Mouse (Mus musculus) regulatory T cell (primary cell): ENCODE measurements around the gene BC016579.

ENCODE experiments used
- in situ Hi-C: fragments of 300-600 bp; cut with MboI, MseI; formaldehyde crosslinking; loops from one replicate; pipeline ENCODE4 v1.15.1; 2025; ENCODE audit warnings: high pct_unique_total_duplicates

BC016579 gene

DNA sequence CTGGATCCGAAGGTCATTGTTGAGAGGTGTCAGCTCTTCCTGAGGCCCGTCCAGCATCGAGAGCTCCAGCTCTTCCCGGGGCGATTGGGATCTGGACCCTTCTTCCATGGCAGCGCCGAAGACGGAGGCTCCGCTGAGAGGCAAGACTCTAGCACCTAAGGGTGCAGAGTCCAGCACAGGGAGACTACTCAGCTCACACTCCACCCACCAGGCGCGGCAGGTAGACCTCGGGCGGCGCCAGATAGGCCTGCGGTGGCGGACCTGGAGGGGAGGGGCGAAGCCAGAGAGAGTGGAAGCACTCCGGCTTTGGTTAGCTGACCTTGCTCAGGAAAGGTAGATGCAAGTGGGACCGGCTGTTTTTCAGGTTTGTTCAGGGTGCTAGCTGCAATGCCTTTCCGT, at the start of gene BC016579:
BC016579 (minus strand) TSS at position 135 of the 399 bp plus-strand sequence.
- in situ Hi-C loops, result no loop called here

DNA sequence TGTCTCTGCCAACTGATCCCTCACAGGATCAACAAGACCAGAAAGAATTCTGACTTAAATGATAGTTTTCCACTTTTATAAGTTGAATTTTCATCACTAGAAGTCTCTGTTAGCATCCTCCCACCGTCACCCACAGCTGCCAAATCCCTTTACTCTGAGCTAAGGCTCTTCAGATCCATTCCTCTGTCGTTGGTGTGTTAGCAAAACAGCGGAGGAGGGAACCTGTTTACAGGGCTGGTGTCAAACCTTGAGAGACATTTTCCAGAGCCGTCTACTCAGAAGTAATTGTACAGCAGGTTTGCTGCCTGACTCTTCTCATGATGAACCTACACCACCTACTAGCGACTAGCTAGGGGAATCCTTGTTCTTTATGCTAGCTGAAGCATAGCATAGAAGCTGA, 45.4 kb upstream of the BC016579 start:
- in situ Hi-C loops, result no loop called here

DNA sequence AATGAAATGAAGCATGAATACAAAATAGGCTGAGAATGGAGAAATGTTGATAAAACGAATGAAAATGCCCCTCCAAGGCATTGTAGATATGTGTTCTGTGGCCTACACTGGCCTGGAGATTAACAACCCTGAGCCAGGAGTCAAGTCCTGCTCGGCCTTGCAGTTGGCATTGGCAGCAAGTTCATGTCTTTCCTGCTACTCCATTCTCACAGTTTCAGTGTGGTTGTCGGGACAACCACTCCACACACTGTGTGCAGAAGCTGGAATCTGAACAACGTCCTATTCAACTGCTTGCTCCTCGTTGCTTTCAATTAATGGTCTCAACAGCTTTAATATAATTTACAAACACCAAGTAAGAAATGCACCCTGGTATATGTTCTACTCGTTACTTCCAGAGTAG, 44.1 kb upstream of the BC016579 start:
- in situ Hi-C loops, result no loop called here

DNA sequence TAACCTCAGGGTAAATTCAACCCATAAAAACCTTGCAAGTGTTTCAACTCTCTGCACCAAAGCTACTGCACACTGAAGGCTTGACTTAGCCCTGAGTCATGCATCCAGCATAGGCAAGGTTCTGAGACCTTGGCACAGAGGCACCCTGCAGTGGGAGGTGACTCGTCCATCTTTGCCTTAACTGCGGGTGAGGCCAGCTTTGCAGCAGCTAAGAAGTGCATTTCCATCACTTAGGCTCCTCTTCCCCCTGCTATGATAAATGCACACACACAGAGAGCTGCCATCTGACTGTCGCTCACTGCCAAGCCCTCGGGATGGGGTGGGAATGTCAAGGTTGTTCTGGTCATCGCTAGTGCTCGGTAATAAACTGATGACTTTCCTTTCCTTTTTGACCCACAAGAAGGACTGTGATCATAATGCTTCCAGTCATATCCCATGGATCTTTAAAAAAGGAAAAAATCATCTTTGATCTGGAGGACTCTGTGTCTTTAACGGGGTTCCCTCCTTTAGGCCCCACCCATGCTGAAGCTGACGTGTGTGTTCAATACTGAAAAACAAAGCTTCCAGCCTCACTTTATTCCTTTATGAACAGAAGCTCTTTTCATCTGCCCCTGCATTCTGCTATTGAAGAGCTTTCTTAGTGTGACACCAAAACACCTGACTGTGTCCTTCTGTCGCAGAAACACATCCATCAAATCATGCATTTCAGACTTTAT, 41.7 kb upstream of the BC016579 start:
- in situ Hi-C loops, result no loop called here

DNA sequence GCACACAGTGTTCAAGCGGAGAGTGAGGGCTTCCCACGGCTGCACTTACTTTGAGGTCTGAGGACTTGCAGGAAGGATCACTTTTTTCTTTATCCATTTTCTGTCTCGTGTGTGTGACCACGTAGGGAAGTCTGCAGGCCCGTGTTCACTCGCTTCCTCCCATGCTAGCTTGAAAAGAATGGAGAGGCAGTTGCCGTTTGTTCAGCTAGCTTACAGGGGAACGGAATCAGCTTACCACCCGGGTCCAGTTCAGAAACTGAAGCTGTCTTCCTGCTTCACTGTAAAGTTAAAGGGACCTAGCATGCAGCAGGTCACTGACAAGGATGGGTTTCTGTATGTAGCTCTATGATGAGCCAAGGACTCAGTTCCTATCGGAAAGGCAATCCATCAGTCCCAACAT, 39.7 kb upstream of the BC016579 start, which contains the start of gene Tmprss7:
Tmprss7 (minus strand) TSS at position 101 of the 400 bp plus-strand sequence.
- in situ Hi-C loops, result no loop called here

DNA sequence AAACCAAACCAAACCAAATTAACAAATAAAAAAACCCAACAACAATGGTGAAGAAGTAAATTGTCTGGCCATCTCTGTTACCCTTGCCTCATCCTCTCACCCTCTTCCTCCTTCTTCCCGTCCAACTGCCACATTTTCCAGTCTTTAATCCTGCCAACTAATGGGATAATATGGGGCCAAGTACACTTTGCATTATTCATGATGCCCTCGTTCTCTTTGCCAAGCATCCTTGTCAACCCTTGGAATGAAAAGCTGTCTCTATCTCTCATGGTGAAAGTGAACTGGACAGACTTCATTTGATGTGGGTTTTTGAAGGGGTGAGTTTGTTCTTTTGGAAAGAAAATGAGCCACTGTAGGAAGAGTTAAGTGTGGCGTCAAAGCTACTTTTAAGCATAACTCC, 39.0 kb upstream of the BC016579 start:
- in situ Hi-C loops, result no loop called here

DNA sequence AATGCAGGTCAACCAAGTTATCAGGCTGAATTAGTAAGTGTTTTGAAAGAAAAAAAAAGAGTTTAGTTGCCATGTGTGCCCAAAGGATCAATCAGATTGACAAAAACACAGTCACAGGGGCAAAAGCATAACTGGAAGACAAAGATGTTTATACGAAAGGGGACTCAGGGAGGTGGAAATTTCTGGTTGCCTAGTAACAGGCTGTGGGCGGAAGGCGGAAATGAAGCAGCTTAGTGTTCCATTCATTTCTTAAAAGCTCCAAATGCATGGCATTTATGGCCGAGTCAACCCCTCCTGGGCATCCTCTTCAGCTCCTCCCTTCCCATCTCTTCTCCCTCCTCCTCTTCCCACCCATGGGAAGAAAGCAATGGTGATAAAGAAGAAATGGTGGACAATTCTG, 36.3 kb upstream of the BC016579 start:
- in situ Hi-C loops, result no loop called here

DNA sequence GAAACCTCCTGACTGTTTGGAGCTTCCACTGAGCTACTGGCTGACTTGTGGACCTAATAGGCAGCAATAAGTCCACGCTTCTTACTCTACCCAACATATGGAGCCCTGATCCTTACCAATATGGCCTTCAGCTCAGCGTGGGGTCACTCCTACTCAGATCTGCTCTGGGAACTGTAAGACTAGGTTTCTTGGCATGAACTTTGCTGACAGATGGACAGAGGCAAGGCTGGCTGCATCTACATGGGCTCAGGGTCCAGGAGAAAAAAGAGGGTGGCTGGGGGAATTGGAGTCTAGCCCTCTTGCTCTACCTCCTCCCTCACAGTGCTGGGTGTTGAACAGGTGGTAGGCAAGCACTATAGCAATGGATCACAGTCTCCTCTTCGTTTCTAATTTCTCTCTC, 33.0 kb upstream of the BC016579 start:
- in situ Hi-C loops, result no loop called here

DNA sequence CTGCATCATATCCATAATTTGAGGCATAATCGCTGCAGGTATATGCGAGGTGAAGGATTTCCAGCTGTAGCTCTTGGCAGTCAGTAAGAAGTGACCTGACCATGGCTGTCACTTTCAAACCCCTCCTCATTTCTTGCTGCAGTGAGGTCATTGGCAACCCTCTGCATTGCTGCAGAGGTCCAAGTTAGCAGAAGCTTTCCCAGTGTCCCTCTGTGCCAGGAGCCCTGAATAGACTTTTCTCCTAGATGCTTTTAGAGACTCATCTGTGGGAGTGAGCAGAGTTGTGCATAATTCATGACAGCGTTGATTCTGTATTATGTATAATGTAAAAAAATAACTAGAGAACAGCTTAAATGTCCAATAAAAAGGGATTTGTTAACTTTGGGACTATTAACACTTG, 31.4 kb upstream of the BC016579 start:
- in situ Hi-C loops, result no loop called here

DNA sequence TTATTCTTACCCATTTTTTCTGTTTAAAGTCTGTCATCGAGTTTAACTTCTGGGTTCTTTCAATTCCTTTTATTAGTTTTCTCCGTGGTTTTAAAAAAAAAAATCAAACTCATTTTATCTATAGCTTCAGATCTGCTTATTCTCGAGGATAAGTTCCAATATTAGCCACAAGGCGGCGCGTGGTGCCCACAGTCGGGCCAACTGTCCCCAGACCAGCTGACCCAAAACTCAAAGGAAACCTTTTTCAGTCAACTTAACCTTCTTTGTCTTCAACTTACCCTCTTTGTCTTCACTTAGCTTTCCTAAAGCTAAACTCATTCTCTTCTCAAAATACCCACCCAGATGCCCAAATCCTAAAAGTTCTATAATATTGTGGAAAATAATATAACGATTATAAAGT, 30.9 kb upstream of the BC016579 start:
- in situ Hi-C loops, result no loop called here

DNA sequence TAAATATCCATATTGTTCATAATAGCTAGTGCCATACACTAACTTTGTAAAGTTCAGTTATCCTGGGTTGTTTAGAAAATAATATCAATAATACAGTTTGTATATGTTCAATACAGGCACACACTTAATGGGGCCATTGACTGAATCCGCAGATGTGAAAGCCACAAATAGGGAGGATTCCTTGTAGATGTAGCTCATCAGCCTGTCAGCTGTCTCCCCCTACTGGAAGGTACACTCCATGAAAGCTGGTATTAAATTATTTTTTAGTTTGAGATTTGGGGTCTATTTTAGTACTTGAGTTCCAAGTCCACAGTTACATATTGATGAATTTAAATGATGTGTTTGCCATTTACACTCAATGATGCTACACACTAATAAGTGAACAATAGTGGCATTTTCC, 22.6 kb upstream of the BC016579 start:
- in situ Hi-C loops, result loop anchor here (5.0 kb wide), 1 partner anchor 69 kb away; no protein-coding TSS in a partner anchor

DNA sequence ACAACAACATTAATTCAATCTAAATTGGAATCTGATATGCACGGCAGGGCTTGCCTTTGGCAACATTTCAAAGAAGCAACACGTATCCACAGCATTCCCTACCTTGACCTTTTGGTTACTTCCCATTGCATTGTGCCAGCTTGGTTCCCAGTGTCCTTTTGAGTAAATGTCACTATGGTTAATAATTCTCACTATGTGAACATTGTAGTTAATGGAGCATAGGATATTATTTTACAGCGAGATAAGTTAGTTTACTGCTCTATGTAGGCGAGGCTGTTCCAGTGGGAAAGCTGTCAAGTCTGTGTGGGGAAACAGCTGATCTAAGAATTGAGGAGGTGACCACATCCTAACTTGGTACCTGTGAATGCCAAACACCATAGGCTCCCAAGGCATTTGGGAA, 16.1 kb upstream of the BC016579 start:
- in situ Hi-C loops, result no loop called here

DNA sequence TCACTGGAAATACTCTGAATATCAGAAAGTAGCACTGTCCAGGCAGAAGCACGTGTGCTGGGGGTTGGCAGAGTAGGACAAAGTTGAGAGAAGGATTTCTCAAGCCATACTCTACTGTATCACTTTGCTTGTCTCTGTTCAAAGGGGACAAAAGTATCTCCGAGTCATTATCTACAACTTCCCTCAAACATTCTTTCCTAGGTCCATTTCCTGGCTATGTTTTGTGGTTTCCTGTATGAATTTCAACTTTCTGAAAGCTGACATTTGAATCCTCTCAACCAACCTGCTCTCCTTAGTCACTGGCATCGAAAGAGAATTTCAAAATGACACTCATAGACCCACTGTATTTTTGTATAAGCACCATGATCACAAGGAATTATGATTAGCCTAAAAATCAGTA, 14.3 kb upstream of the BC016579 start:
- in situ Hi-C loops, result no loop called here

DNA sequence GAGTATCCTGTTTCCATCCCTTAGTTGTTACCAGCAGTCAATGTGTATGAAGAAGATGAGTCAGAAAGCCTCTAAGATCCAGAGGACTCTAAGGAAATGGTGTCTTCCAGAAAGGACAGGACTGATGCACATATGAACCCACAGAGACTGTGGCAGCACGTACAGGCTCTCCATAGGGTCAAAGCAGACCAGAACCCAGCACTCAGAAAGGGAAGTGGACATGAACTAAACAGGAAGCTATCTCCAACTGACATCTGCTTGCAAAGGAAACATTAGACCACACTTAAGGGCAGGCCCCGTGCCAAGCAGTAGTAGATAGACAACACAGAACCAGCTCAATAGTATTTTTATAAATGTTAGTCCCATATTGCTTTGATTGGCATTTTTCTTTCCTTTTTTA, 12.3 kb upstream of the BC016579 start:
- in situ Hi-C loops, result no loop called here

DNA sequence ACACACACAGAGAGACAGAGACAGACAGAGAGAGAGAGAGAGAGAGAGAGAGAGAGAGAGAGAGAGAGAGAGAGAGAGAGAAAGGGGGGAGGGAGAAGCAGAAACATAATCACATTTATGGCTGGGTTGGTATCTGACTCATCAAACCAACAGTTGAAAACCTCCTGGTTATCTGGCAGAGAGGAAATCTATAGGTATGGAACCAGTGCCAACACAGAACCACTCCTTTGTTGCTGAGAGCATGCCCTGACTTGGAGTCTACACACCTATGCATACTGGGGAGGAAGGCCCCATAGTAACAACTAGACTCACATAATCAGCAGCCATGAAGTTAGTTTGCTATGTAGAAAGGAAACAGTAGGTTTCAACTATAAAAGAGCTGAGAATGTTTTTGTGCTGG, 8.5 kb upstream of the BC016579 start:
- in situ Hi-C loops, result no loop called here

DNA sequence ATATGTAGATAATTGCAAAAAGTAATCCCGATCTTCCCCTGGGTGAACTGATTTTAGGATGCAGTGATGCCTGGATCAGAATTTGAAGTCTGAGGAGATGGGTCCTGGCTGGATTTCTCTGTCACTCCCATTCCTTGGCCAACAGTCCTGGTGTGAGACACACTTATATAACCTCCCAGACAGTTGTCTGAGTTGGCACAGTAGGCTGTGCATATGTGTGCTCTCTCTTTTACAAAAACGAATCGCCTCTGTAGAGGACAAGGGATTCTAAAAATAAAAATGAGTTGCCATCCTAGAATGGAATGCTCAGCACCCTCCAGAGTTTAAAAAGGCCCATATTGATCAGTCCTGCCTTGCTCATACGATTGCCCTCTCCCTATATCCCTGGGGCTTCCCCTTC, 5.7 kb upstream of the BC016579 start:
- in situ Hi-C loops, result no loop called here

DNA sequence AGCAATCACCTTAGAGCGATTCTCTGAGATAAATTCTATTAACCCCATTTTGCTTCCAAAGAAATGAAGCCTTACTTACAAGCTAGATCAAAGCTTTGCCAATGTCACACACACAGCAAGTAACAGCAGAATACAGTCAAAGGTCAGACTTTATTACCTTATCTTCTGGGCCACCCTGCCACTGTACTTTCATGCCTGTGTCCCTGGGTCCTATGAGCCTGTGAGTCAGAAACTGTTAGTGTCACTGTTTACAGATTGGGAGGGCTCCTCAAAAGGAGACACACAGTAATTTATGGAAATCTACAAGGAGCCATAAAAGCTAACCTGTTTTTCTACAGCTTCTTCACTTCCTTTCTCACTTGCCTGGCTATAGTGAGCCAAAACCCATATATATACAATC, 4.4 kb upstream of the BC016579 start:
- in situ Hi-C loops, result no loop called here

DNA sequence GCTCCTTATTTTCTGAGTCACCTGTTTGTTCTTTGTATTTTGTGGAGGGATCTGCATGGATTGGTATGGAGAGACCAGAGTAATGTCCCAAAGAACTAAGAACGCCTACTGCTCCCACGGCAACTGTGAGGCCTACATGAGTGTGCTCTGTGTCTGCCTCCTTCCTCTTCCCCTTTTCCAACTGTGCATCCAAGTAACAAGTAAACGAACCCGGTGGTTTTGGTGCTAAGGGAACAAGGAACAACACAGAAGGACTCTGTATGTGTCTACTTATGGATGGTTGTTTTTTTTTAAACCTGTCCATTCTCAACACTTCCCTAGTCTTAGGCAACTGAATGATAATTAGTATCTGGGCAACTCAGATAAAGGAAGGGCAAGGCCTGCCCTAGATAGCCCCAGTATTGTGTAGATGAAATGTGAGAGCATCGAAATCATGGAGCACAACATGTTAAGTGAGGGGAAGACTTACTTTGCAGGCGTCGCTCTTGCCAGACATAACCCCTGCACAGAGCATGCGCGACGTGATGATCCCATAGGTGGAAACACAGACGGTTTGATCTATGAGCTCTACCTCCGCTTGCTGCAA, 3.8 kb upstream of the BC016579 start:
- in situ Hi-C loops, result no loop called here

DNA sequence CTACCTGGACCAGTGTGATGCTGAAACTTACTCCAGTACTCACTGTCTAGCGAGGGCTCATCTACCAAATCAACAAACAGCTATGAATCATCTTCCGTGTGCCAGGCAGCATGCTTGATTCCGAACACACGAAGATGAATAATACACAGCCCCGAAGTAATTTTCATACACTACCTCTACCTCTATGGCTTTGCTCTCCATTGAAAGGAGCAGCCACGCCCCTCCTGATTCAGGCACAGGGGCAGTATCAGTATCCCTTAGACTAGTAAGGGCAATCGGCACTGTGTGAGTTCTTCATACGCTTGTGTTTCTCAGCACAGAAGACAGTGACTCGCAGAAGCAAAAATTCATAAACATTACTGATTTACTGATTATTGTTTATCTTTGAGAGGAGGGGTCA, 597 bp upstream of the BC016579 start:
- in situ Hi-C loops, result no loop called here

DNA sequence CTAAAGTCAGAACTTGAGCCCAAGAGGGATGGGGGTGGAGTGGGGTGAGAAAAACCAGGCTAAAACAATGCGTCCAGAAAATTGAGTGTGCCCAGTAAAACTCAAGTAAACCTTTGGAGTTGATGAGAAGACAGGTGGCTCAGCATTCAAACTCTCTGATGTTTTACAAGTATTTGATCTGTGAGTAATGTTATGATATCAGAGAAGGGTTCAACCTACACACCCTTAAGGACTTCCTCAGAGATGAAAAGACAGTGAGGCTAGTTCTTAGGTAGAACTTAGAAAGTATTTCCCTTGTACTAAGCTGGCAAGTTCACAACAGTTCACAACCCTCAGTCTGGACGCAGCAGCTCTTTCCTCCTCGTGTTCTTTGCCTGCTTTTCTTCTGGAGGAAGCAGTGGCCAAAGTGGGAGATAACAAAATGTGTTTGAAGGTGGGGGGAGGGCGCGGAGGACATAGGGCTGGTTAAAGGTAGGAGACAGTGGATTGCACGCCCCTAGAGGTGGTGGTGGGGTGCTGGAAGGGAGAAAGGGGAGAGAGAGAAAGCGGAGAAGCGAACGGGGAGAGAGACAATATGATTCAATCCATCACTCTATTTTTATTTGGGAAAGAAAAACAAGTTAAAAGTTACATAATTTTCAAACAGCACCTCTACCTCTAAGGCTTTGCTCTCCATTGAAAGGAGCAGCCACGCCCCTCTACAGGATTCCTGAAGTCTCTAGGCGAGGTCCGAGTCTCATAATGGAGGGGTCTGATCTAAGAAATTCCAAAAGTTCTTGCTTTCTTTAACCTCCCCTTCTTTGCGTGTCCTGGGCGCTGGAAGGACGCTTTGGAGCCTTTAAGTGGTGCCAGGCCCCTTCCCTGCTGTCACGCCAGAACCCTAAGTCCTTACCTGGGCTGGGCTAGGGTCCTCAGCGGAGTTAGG, 597 bp downstream of the BC016579 start:
- in situ Hi-C loops, result no loop called here

DNA sequence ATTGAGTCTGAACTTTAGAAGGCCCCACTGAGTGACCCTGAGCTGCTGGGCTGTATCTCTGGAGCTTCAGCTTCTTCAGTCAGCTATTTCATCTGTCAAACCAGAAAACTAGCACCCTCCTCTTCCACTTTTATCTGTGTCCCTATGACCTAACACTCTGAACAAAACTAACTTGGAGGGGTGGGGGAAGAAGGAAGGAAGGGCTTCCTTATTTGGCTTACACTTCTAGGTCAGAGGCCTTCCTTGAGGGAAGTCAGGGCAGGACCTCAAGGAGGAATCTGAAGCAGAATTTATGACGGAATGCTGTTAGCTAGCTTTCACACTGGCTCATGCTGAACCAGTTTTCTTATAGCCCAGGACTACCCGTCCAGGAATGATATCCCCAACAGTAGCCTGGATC, 2.4 kb downstream of the BC016579 start:
- in situ Hi-C loops, result no loop called here

DNA sequence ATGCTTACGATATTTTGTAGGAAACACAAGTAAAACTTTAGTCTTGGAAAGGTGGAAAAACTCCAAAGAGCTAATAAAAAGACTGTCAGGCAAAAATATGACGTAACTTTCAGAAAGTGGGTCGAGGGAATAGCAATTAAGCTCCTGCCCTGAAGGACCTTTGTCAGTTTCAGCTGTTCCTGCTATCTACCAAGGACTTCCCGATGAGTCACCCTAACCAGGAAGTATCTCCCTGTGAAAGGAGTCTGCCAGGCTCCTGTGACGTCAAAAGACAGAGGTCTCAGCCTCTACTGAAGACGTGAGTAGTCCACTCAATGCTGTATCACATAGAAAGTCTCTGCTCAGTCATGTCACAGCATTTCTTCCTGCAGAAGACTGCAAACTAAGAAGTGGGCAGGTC, 9.5 kb downstream of the BC016579 start:
- in situ Hi-C loops, result no loop called here

DNA sequence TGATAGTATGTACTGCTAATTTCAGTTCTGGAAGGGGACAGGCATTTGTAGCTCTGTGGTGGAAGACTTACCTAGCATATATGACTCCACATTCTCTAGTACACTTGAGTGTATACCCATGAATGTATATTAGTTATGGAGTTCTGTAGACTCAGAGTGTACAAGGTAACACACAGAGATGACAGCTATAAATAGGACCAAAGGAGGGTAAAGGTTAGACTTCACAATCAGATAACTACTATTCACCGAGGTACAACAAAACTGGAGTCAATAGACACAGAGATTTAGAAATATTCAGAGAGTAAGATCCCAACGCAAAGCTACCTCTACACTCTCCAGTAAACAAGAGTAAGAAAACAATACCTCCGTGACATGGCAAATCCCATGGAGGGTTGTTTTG, 9.9 kb downstream of the BC016579 start:
- in situ Hi-C loops, result no loop called here
